In genomic region chr3:100685087-100685762, GRCm38 (mm10) we compare ENCODE assay signal across 8 mouse cellular contexts. TPM values are rescaled to one million over a fixed set of nuclear protein-coding genes. Genes with fewer than 3 reads are reported as not detected.
DNase-seq lines count a peak whose midpoint lies in the region; ATAC-seq lines count a peak whose summit lies in the region.

Gene Man1a2 (minus strand): TSS chr3:100685503.

- WGBS in hindbrain, embryonic 11.5 days: 0% methylated on average over 45 of the region's 92 CpGs

- peak within 1 kb of the TSS; percentile 85 for H3K4me3 ChIP-seq in hindbrain, embryonic 11.5 days (ENCODE audit: low read depth, low read length)

- peak within 1 kb of the TSS; percentile 94 for H3K27ac ChIP-seq in hindbrain, embryonic 11.5 days (ENCODE audit: low read depth, low read length)

- peak within 1 kb of the TSS; percentile 90 for H3K4me2 ChIP-seq in hindbrain, embryonic 11.5 days (replicated peaks; ENCODE audit: low read depth, low read length)

- peak; percentile 89 for DNase-seq in Muller cell, postnatal 12 days (ENCODE audit: inconsistent ontology term)
- DNase-seq in cerebellum, adult 9-10 months: peak; percentile 78
- peak in 1 of 2 experiments; percentile 86 for DNase-seq in frontal cortex, adult 2 months (ENCODE audit: extremely low spot score in 1 of 2, low spot score in 1 of 2)
- peak; percentile 88 for DNase-seq in hindbrain, embryonic 11.5 days (ENCODE audit: low spot score)
- peak; percentile 86 for DNase-seq in layer of hippocampus, postnatal 36 days
- peak; percentile 93 for DNase-seq in lung, postnatal 36 days
- DNase-seq in retina, embryonic 14.5 days (ENCODE audit: low spot score): peak; percentile 84
- DNase-seq in thymus, postnatal 4 days: peak; percentile 93

- H3K36me3 ChIP-seq in hindbrain, embryonic 11.5 days (ENCODE audit: control insufficient read depth, insufficient read depth, low read length): no peaks in the 10 kb centered on the region

- H3K27me3 ChIP-seq in hindbrain, embryonic 11.5 days (ENCODE audit: control insufficient read depth, insufficient read depth, low read length): no peaks in the 10 kb centered on the region

- peak; percentile 92 for ATAC-seq in hindbrain, embryonic 11.5 days (ENCODE audit: low FRiP score)

- H3K4me1 ChIP-seq in hindbrain, embryonic 11.5 days (replicated peaks; ENCODE audit: control insufficient read depth, insufficient read depth, low read length): peaks cover 6% of the 10 kb centered on the region

- H3K9ac ChIP-seq in hindbrain, embryonic 11.5 days (ENCODE audit: low read depth, low read length): peak within 1 kb of the TSS; percentile 94

- H3K9me3 ChIP-seq in hindbrain, embryonic 11.5 days (ENCODE audit: control insufficient read depth, low read length): no peaks in the 10 kb centered on the region

RNA-seq across cellular contexts. Expression of gene Man1a2, which starts in this region (rescaled TPM):
- polyA plus RNA-seq in frontal cortex, adult 2 months (2012; rRNA removed): 33.7 and 36.5 TPM in 2 replicates
- 48.4 and 68.5 TPM in 2 replicates for polyA plus RNA-seq in hindbrain, embryonic 11.5 days (2014; fragmentation: Nextera tagmentation; extraction: Ambion mirVana)
- 100 to 1,000 TPM; 128 to 140 TPM for total RNA-seq in layer of hippocampus, postnatal 36 days (2021)
